Mouse (Mus musculus): ENCODE results near the gene Hic1.
A peak's percentile ranks its signal among the peaks of the same experiment; 100 is the strongest.

Hic1 gene

GRCm38 (mm10) chr11:75147106-75147845 lies 22.0 kb downstream of the Hic1 start:
- no peak for DNase-seq (ENCODE audit: low spot score)

GRCm38 (mm10) chr11:75145841-75146240 lies 23.5 kb downstream of the Hic1 start:
- no peak for DNase-seq (ENCODE audit: low spot score)

GRCm38 (mm10) chr11:75142749-75143148 lies 26.6 kb downstream of the Hic1 start:
- no peak for DNase-seq (ENCODE audit: low spot score)

- DNase-seq (ENCODE audit: low spot score): no peak
Measured at GRCm38 (mm10) chr11:75141913-75142312, 27.4 kb downstream of the Hic1 start.

GRCm38 (mm10) chr11:75141038-75141437 lies 28.3 kb downstream of the Hic1 start:
- no peak for DNase-seq (ENCODE audit: low spot score)

GRCm38 (mm10) chr11:75140431-75140830 lies 28.9 kb downstream of the Hic1 start:
- no peak for DNase-seq (ENCODE audit: low spot score)

GRCm38 (mm10) chr11:75139122-75139963 lies 30.0 kb downstream of the Hic1 start:
- no peak for DNase-seq (ENCODE audit: low spot score)

- no peak for DNase-seq (ENCODE audit: low spot score)
Measured at GRCm38 (mm10) chr11:75136666-75137398, 32.5 kb downstream of the Hic1 start.

- no peak for DNase-seq (ENCODE audit: low spot score)
Measured at GRCm38 (mm10) chr11:75135358-75135757, 34.0 kb downstream of the Hic1 start.

- no peak for DNase-seq (ENCODE audit: low spot score)
Measured at GRCm38 (mm10) chr11:75134485-75135068, 34.7 kb downstream of the Hic1 start.

- DNase-seq (ENCODE audit: low spot score): no peak
Measured at GRCm38 (mm10) chr11:75133951-75134350, 35.4 kb downstream of the Hic1 start.

- DNase-seq (ENCODE audit: low spot score): no peak
Measured at GRCm38 (mm10) chr11:75133391-75133790, 35.9 kb downstream of the Hic1 start.

GRCm38 (mm10) chr11:75132278-75132677 lies 37.0 kb downstream of the Hic1 start:
- DNase-seq (ENCODE audit: low spot score): peak; percentile 66

- DNase-seq (ENCODE audit: low spot score): no peak
Measured at GRCm38 (mm10) chr11:75131300-75131699, 38.0 kb downstream of the Hic1 start.

- no peak for DNase-seq (ENCODE audit: low spot score)
Measured at GRCm38 (mm10) chr11:75129481-75129880, 39.8 kb downstream of the Hic1 start.

- DNase-seq (ENCODE audit: low spot score): no peak
Measured at GRCm38 (mm10) chr11:75126384-75126783, 42.9 kb downstream of the Hic1 start.

- no peak for DNase-seq (ENCODE audit: low spot score)
Measured at GRCm38 (mm10) chr11:75124406-75124805, 44.9 kb downstream of the Hic1 start.

- no peak for DNase-seq (ENCODE audit: low spot score)
Measured at GRCm38 (mm10) chr11:75121348-75121747, 48.0 kb downstream of the Hic1 start.

GRCm38 (mm10) chr11:75119841-75120240 lies 49.5 kb downstream of the Hic1 start:
- DNase-seq (ENCODE audit: low spot score): no peak

- DNase-seq (ENCODE audit: low spot score): peak; percentile 45
Measured at GRCm38 (mm10) chr11:75119298-75119697, 50.0 kb downstream of the Hic1 start.

- DNase-seq (ENCODE audit: low spot score): peak; percentile 56
Measured at GRCm38 (mm10) chr11:75118141-75118540, 51.2 kb downstream of the Hic1 start.

- DNase-seq (ENCODE audit: low spot score): no peak
Measured at GRCm38 (mm10) chr11:75116379-75116778, 52.9 kb downstream of the Hic1 start.
